Mouse (Mus musculus) heart, adult 11 months (tissue): Measurements from ENCODE around the gene Taok3.

Source experiments
- DNase-seq: peaks from one replicate; pipeline ENCODE4 v3.0.0; 2022

Taok3 gene

DNA sequence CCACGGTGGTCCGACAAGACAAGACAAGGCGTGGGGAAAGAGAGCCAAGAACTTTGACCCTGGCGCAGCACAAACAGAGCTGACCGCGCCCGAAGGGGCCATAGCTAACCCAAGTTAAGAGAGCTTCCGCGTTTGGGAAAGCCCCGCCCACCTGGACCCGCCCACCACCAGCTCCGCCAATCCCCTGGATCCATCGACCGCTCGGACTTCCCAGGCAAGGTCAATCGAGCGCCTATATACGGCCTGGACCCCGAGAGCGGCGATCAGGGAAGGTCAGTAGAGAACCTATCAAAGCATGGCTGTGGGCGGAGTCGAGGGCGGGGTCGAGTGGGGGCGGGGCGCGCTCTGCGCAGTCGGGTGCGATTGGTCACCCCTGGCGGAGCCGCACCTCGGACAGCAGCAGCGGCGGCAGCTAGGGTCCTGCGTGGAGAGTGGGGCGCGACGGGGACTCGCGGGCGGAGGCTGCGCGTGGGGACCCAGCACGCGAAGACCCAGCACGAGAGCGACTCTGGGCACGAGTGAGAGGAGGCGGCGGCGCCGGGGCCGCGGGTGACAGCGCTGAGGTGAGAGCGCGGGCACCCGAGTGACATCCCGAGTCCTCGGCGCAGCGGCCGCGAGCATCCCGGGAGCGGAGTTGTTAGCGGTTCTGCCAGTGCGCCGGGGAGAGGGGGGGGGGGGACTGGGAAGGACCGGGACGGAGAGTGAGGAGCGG, at the start of gene Taok3:
TSS of gene Taok3 (plus strand) at position 353 of the 712 bp plus-strand sequence.
- DNase-seq = peak; percentile 100

DNA sequence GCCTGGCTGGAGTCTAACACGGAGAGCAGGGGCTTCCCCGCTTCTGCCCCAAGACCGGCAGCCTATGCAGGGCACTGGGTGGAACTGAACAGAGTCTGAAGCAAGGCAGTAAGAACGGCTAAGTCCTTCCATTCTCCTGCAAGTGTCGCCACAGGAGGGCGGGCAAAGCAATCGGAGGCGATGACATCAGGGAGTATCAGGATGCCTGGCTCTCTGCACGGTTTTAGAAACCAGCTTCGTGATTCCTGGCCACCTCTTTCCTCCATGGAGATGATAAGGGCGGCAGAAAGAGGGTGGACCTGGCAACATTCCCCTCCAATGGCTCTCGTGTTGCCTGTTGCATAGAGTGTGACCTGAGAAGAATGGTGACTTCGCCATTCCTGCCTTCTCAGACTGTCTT, 32.2 kb upstream of the Taok3 start:
- no peak for DNase-seq

DNA sequence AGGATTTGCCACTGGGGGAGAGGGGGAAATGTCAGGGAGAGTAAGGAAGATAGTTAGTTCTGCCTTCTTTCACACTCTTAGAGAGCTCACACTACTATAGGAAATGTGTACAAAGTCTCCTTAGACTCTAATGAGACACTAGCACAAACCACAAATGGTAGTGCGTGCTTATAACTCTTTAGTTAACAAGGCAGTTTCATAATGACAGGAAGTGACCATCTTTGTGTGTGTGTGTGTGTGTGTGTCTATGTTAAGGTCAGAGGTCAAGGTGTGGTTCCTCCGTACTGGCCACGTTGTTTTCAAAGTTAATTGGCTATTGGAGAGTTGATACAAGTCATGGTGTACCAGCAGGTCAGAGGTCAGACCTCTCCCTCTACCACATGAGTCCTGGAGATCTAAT, 30.8 kb upstream of the Taok3 start:
- no peak for DNase-seq

DNA sequence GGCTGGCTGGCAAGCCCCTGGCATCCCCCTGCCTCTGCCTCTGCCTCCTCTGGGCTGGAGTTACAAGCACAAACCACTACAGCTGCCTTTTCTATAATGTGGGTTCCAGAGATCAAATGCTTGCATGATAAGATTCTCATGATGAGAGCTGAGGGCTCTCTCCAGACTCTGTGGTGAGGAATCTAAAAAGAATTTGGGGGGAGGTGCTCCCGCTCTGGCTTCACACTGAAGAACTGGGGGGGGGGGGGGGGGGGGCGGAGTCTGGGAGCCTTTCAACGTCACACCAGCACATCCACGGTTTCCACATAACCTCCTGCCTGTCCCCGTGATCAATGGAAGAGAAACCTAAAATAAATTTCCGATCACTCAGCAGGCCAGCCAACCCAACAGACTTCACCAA, 30.1 kb upstream of the Taok3 start:
- no peak for DNase-seq

DNA sequence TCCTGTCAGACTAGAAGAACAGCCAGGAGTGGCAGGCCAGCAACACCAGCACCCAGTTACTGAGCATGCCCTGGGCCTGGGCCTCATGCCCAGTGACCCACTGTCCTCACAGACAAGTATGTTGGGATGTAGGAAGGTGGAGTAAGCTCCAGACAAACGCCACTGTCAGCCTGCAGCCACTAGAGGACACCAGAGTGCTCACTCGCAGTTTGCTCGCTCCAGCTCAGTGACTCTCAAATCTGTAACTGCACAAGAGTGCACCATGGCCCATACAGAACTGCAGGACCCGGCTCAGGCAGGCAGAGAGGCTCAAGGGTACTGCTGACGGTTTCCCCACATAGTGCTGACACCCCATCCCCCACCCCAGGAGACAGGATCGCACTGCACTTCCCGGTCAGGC, 25.5 kb upstream of the Taok3 start:
- DNase-seq = peak; percentile 97

DNA sequence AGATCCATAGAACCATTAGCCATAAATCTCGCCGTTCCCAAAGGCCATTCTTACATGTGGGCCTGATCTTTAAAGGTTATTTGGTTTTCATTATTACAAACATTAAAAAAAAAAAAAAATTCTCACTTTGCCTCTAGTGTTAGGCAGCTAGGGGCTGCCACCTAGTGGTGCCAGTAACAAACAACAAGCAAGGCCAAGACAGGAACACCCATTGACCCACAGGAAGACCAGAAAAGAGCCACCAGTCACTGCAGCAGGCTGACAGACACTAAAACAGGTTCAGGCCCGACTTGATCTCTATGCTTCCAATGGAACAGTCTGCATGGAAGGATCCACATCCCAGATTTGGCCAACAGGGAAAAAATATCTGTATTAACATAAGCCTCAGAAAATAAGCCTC, 23.2 kb upstream of the Taok3 start:
- peak; percentile 92 for DNase-seq

DNA sequence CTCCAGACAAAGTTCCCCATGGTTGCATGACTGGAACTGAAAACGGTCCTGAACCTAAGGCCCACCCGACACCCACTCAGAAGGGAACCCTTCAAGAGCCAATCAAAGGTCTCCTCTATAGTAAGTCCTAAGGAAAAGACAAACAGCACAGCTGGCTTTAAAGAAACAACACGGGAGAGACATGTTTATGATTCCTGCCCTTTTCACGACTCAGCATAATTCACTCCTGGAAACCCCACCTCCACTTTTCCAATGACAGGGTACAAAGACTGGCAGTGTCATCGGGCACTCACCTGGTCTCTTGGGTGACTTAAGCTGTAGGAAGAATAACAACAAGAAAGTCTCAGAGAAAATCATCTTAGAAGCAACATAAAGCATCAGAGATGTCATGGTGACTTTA, 20.9 kb upstream of the Taok3 start:
- DNase-seq = no peak

DNA sequence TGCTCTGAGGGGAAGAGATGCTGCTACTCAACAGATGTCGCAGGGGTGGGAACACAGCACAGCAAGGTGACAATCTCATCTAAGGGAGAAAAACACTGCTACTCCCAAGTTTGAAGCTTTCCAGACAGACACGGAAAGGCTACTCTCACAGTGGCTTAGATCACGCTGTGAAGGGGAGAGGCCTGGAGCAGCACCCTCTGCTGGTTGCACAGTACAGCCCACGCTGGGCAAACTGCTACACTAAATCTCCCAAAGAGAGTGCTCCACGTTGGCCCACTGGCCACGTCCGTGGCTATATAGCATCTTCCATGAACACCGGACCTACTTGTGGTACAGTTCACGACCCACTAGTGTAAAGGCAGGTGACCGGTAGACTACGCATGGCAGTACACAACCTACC, 20.2 kb upstream of the Taok3 start:
- no peak for DNase-seq

DNA sequence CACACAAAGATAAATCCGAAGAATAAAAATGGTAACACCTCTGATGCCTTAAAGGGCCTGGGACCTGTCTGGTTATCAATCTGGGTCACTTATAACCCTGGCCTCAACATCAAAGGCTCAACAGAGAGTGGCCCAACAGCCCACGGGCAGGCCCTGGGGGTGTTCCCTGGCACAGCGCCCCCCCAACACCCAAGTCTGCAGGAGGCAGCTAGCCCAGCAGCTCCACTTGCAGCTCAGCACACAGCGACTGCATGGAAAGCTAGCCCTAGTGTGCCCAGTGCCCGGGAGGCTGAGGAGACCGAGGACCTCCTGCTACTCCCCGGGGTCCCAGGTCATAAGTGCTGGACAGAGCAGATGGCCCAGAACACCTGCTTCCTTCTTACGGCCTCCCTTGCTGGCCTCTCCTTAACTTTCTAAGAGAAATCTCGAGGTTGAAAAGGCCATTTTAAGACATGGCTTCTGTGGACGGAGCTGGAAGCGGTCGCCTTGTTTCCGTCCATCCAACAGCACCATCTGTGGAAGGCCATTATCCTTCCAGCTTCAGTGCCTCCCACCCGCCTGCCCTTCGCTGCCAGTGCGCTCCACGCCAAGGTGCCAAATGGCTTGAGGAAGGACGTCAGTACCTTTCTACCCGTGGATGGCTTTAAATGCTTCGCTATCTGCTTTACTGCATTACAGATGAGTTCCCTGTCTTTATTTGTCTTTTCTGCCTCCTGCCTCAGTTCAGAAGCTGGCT, 16.6 kb upstream of the Taok3 start:
- DNase-seq = no peak

DNA sequence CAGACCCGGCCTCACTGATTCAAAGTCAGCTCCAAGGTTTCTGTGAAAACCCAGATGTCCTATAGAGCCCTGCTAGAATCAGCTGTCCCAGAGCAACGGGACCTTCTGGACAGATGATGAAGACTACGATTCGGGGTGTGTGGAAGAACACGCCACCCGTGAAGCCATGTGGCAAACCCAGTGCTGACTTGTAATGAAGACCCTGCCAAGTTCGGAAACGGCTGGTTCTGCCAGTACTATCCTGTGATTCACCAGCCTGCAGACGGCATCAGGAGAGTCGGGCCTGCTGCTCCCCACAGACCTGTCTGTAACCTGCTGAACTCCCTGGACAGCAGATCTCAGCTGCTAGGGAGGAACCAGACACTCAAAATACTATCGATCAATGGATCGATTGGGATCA, 15.6 kb upstream of the Taok3 start:
- no peak for DNase-seq

DNA sequence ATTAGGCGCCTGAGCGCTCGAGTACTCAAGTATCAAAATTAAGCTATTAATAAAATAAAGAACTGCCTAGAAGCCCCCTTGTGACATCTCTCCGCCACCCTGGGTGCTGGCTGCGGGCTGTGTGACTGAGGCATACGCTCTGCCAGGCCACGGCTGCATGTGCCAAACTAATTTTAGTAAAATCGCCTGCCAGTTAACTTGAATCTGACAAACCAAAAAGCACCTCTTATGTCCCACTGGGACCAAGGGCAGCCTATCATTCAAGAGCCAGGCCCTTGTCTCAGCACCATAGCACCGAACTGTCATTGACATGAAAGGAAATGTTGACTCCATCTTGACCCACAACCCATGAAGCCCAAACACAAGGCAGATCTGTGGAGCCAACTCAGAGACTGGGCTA, 14.2 kb upstream of the Taok3 start:
- DNase-seq = peak; percentile 92

DNA sequence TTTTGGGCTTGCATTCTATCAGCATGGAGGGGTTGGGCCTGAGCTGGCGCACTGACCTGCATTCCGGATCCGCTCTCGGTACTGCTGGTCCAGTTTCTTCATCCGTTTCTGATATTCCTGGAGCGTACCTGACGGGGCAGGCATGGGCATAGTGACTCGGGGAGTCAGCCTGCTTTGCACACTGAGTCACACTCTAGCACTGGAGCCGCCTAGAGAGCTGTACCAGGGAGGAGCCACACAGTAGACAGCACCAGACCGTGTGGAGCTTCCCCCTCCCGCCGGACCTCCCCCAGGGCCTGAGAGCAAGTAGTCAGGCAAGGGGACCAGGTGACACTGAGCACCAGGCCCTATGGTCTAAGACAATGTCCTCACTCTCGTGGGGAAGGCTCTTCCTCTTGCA, 11.6 kb upstream of the Taok3 start:
- no peak for DNase-seq

DNA sequence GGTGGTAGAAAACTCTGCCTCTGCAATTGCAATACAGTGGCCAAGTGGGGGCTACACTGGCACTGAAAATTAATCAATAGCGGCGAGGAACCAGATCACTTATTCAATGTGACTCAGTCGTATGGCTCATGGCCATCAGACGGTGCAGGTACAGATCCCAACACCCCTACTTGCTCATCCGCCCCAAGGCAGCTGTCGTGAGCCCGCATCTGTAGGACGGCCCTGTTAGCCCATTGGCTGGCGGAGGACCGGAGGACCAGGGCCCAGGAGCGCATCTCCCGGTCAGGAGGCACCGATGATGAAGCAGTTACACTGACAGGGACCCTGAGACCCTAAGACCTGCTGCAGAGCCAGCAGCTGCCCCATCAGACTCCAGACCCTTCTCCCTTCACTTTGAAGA, 11.2 kb upstream of the Taok3 start:
- DNase-seq = peak; percentile 90

DNA sequence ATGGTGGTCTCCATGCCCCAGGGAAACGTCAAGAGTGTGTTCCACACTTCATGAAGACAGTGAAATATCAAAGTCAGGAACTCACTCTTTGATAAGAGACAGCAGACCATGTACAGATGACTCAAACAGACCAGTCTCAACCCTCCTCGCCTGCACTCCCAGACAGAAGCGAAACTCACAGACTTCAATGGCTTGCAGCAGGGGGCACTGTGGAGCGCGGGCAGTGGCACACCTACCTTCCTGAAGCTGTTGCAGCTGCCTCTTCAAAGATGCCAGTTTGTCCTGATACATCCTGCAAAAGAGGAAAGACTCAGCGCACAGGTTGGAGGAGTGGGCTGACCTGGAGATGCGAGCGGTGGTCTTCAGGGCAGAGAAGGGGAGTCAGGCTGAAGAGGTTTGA, 10.4 kb upstream of the Taok3 start:
- no peak for DNase-seq

DNA sequence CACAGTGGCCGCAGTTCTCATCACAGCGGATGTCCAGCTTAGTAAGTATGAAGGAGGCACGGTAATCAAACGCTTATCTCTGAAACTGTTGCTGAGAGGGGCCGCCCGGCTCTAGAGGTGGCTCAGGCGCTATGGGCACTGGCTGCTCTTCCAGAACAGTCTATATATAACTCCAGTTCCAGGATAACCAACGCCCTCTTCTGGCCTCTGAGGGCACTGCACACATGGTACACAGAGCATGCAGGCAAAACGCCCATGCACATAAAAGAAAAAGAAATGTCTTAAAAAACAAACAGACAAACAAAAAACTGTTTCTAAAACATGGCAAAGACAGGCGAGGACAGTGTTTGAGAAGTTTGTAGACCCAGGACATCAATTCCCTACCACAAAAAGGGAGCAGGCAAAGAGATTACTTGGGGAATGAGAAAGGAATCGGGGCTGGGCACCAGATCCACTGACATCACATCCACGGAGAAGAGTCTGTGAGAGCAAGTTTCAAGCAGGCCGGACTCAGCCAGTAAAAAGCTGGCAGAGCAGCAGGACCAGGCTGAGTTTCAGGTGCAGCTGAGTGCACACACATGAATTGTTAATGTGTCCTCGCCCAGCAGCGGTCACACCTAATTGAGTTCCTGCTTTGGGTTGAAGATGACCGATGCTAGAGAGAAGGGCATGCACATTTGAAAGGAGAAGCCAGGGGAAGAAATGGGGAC, 8.7 kb upstream of the Taok3 start:
- no peak for DNase-seq

DNA sequence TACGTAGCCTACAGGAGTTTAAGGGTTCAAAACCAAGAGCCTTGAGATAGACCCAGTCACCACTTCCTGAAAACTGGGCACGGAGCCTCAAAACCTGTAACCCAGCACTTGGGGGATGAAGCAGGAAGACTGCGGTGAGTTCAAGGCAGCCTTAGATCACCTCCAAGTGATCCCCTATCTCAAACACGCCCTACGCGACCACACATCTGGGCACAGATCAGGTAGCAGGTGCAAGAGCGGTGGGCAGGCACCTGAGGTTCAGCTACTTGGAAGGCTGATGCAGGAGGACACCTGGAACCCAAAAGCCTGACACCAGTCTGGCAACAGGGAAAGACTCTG, 8.2 kb upstream of the Taok3 start:
- DNase-seq = no peak

DNA sequence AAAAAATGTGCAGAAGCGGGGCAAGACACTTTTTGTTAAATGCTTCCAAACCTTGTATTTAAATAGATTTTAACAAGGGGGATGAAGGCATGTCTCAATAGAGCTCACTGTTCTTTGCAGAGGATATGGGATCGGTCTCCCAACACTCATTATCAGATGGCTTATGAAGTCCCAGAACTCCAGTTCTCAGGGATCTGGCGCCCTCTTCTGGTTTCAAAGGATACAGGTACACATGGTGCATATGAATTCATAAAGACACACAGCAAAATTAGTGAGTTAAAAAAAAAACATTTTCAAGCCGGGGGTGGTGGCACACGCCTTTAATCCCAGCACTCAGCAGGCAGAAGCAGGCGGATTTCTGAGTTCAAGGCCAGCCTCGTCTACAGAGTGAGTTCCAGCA, 6.6 kb upstream of the Taok3 start:
- no peak for DNase-seq

DNA sequence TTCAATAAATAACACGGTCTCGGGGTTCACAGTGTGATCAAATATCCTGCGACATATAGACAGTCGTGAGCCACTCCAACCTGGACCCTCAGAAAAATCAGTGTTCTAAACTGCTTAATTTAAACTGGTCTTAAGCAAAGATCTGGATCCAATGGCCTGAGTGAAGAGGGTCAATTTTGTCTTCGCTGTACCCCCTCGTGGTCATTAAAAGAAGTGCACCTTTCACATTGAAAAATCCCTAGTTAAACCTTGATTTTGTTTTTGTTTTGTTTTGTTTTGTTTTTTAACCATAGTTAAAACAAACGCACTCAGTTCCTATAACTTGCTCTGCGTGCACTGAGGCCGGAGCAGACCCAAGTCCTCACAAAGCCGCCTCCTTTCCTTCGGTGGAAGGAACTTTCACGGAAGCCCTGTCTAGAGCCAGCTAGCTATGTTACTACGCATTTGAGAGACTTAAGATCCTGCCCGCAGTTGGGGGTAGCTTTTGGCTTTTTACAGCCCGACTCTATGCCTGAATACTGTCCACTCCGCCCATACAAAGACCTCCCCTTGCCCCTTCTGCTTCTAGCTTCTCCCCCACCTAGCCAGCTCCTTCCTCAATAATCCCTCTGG, 5.2 kb upstream of the Taok3 start:
- DNase-seq = no peak

DNA sequence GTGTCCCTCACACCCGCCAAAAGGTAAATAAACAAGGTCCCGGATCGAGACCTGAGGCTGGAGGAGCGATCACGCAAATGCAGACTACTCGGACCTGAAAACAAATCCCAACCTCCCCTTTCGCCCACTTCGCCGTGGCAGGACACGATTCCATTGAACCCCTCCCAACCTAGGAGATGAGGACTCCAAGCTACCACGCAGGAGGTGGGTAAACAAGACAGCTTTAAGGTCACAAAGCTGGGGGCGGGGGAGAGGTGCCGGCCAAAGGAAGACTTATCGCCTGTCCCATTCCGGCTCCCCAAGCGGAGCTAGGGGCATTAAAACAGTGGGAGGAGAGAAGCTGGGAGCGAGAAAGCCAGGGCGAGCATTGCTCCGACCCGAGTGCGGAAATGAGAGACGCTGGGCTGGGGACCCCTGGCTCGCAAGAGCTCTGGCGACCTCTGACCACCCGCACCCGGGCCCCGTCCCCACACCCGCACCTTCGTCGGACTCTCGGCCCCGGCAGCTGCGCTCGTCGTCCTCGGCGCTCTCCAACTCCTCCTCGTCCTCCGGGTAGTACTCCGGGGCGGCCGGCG, 4.6 kb upstream of the Taok3 start:
- peak; percentile 94 for DNase-seq

DNA sequence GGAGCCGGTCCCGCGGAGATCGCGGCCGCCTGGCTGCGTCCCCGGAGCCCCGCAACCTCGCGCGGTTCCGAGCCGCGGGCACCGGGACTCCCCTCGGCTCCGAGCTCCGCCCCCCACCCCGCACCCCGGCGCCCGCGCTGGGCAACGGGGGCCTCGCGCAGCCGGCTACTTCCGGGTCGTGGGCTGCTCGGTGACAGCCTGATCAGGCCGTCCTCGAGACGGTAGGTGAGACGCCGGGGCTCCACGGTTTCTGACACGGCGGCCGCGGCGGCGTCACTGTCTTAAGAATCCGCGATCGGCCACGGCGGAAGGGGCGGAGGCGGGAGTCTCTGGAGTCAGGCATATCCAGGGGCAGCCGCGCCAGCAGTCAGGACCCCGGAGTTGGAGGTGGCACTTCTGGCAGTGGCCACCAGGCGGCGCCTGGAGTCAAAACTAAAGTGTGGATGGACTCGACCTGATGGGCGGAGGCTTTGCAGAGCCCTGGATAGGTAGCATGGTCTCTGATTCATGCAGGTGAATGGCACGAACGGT, 4.0 kb upstream of the Taok3 start, which contains the start of gene Suds3:
TSS of gene Suds3 (minus strand) at position 278 of the 531 bp plus-strand sequence.
- peak; percentile 99 for DNase-seq

DNA sequence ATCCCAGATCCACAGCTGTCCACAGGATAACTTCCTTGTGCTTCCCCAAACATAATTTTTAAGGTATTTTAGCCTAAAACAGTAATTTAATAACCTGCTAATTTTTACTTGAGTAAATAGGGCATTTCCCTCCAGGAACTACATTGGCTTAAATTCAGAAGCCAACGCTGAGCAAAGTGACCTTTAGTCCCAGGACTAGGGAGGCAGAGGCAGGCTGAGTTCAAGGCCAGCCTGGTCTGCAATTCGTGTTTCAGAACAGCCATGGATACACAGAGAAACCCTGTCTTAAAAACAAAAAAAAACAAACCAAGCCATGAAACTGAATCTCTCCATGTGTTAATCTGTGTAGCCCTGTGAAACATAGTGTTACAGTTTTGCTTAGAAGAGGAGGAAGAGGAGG, 3.3 kb upstream of the Taok3 start:
- no peak for DNase-seq

DNA sequence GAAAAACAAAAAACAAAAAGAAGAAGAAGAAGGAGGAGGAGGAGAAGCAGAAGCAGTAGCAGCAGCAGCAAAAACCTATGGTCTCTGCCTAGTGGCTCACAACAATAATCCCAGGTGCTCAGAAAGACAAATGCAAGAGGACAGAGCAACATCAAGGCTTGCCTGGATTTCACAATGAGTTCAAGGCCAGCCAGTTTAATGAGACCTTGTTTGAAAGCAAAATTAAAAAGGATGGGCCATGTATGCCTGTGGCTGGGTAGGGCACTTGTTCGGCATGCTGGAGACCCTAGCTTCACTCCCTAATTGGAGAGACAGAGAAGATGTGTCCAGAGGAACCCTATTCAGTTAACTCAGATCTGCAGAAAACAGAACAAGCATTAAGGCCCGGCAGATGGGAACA, 2.7 kb upstream of the Taok3 start:
- no peak for DNase-seq

DNA sequence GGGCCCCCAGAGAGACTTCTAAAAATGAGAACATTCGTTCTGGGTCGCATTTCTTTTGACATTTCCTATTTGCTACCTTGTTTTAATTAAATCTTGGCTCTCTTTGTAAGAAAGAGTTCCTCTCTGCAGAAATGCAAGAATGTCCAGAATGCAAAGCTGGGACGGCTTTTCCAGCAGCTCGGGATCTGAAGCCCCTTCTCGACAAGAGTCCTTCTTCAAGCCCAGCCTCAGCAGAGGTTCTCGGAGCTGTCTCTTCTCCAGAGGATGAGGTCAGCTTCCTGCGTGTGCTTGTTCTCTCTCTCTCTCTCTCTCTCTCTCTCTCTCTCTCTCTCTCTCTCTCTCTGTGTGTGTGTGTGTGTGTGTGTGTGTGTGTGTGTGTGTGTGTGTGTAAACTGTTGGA, 2.2 kb upstream of the Taok3 start:
- no peak for DNase-seq
